Mouse (Mus musculus) liver, postnatal 0 days (tissue): ENCODE data around the gene Mob1a.

Experiments
- CTCF ChIP-seq: sonication (generic); IDR thresholded peaks from 2 replicates; pipeline ENCODE4 v1.5.1; 2016; ENCODE audit warnings: antibody characterized with exemption, low read depth
- EP300 ChIP-seq: IDR thresholded peaks from 2 replicates; pipeline ENCODE4 v1.6.1; 2016; ENCODE audit warnings: antibody characterized with exemption, low read depth, mild to moderate bottlenecking

DNA sequence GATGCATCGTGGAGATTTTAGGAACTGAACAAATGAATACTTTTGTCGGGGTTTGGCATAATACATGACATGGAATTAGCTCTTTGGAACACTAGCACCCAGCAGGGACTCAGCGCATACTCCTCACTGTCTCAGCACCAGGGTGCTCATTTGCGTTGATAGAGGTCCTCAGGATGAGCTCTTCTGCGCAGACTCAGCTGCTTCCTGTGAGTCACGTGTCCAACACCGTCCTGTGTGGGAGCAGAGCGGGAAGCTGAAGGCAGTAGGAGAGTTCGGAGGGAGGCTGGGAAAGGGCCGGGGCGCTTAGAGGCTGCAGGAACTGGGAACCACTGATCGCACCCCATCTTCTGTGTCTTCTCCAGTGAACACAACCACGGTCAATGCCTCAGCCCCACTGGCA lies 48.7 kb upstream of the Mob1a start:
- no peak for TF ChIP-seq EP300
- TF ChIP-seq CTCF = no peak
